Mouse (Mus musculus): ENCODE results near the gene Il4i1.

Gene Il4i1

GRCm38 (mm10) chr7:44815721-44816469 is at the start of gene Il4i1, which contains the start of gene Nup62:
Gene Il4i1, plus strand, starts transcription at chr7:44816387.
Gene Nup62, plus strand, starts transcription at chr7:44816088.
- peak; percentile 98 to 99 for DNase-seq

GRCm38 (mm10) chr7:44768129-44768528 is 48.1 kb upstream of the Il4i1 start:
- DNase-seq, result no peak

- peak in 1 of 2 experiments; percentile 26 for DNase-seq
Measured at GRCm38 (mm10) chr7:44770046-44770578, 46.1 kb upstream of the Il4i1 start.

GRCm38 (mm10) chr7:44772591-44773204 is 43.5 kb upstream of the Il4i1 start:
- no peak for DNase-seq

- no peak for DNase-seq
Measured at GRCm38 (mm10) chr7:44776849-44777498, 39.2 kb upstream of the Il4i1 start.

- no peak for DNase-seq
Measured at GRCm38 (mm10) chr7:44780101-44780500, 36.1 kb upstream of the Il4i1 start.

- DNase-seq, result no peak
Measured at GRCm38 (mm10) chr7:44789531-44789930, 26.7 kb upstream of the Il4i1 start.

GRCm38 (mm10) chr7:44790066-44790465 is 26.1 kb upstream of the Il4i1 start:
- no peak for DNase-seq

- DNase-seq, result no peak
Measured at GRCm38 (mm10) chr7:44792781-44793180, 23.4 kb upstream of the Il4i1 start.

- DNase-seq, result no peak
Measured at GRCm38 (mm10) chr7:44808927-44809326, 7.3 kb upstream of the Il4i1 start.

- DNase-seq, result peak in 1 of 2 experiments; percentile 1
Measured at GRCm38 (mm10) chr7:44809466-44809865, 6.7 kb upstream of the Il4i1 start.

- DNase-seq, result peak in 1 of 2 experiments; percentile 1
Measured at GRCm38 (mm10) chr7:44810365-44810764, 5.8 kb upstream of the Il4i1 start.

- DNase-seq, result peak in 1 of 2 experiments; percentile 2
Measured at GRCm38 (mm10) chr7:44810819-44811557, 5.2 kb upstream of the Il4i1 start.

- DNase-seq, result peak in 1 of 2 experiments; percentile 3
Measured at GRCm38 (mm10) chr7:44812651-44813325, 3.4 kb upstream of the Il4i1 start.

- peak in 1 of 2 experiments; percentile 1 for DNase-seq
Measured at GRCm38 (mm10) chr7:44813985-44814384, 2.2 kb upstream of the Il4i1 start.

- peak in 1 of 2 experiments; percentile 3 for DNase-seq
Measured at GRCm38 (mm10) chr7:44814423-44814822, 1.8 kb upstream of the Il4i1 start.

GRCm38 (mm10) chr7:44814952-44815553 is 1.1 kb upstream of the Il4i1 start:
- DNase-seq, result peak; percentile 12 to 43

- DNase-seq, result no peak
Measured at GRCm38 (mm10) chr7:44816470-44817021, 359 bp downstream of the Il4i1 start, which contains the start of gene Atf5. Gene Atf5, minus strand, starts transcription at chr7:44816658.

GRCm38 (mm10) chr7:44817441-44817840 is 1.3 kb downstream of the Il4i1 start:
- peak in 1 of 2 experiments; percentile 2 for DNase-seq

GRCm38 (mm10) chr7:44818164-44818563 is 2.0 kb downstream of the Il4i1 start:
- peak; percentile 12 to 18 for DNase-seq

GRCm38 (mm10) chr7:44818751-44819235 is 2.6 kb downstream of the Il4i1 start:
- peak; percentile 50 to 72 for DNase-seq

Data from cerebellum, postnatal 25 days (tissue).